Mouse (Mus musculus) large intestine, adult 2 months (tissue): ENCODE results near the gene Sh2b2. TPM values are rescaled to one million over a fixed set of nuclear protein-coding genes. Genes with fewer than 3 reads are reported as not detected.

Experiments
- DNase-seq: peaks from one replicate; pipeline ENCODE4 v3.0.0-alpha.2; 2012; ENCODE audit warnings: low read depth, low spot score
- WGBS: fragments of 180-500 bp; shearing (Covaris S2); methylation state at CpG from one replicate; pipeline ENCODE4 v1.1.7; 2018; 5-methylcytosine and 5-hydroxymethylcytosine counted together
- polyA plus RNA-seq: library from polyadenylated mRNA; depleted of rRNA; stranded (reverse); fragments of >200 nt; gene quantifications from 2 replicates; pipeline ENCODE4 v1.2.3, GENCODE M21; 2012; rRNA removed

Sh2b2 gene
- polyA plus RNA-seq, 1 experiment: 4.1 TPM

- DNase-seq: peak; percentile 69
- WGBS: under 1% methylated on average over 62 of the region's 62 CpGs
These were observed 47.6 kb downstream of the Sh2b2 start, which contains the start of gene Prkrip1 for GRCm38 (mm10) chr5:136198474-136199391. Gene Prkrip1 (minus strand): TSS chr5:136198963.

DNA sequence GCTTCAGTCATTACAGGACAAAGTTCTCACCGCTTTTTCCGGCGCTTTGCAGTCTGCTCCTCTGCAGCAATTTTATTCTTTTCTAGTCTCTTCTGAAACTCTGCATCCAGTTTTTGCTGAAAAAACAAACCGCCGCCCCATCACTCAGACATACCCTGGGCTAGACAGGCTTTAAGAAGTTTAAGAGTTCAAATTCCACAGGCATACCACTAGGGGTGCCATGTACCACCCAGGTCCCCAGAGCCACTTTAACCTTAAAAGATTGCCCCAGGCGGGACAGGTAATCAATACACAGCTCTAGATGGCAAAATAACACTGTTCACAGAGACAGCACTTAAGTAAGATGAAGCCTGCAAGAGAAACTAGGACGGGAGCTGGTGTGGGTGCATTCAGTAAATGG lies 54.5 kb downstream of the Sh2b2 start:
- 58% methylated on average over 7 of the region's 7 CpGs for WGBS
- no peak for DNase-seq

- no peak for DNase-seq
- 25% methylated on average over 4 of the region's 4 CpGs for WGBS
These were observed 59.6 kb downstream of the Sh2b2 start for GRCm38 (mm10) chr5:136186723-136187122.

GRCm38 (mm10) chr5:136183766-136184165 lies 62.6 kb downstream of the Sh2b2 start:
- DNase-seq: no peak
- 87% methylated on average over 7 of the region's 7 CpGs for WGBS

DNA sequence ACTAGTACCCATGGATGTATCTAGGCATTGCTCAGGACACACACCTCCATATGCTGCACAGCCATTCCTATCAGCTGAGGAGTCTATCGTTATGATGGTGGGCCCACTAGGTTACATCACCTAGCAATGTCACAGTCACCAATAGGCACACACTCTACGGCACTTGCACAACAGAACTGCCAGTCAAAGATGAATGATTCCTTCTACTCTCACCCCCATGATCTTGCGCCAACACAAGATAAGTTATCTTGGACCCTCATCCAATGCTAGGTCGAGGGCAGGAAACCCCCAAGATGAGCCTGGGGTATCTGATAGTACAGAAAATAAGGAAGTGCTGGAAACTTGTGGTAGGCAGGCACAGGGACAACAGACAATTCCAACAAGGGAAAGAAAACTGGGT lies 63.5 kb downstream of the Sh2b2 start:
- WGBS: 91% methylated on average over 4 of the region's 4 CpGs
- no peak for DNase-seq

GRCm38 (mm10) chr5:136182049-136182448 lies 64.3 kb downstream of the Sh2b2 start:
- 91% methylated on average over 6 of the region's 6 CpGs for WGBS
- no peak for DNase-seq

- no peak for DNase-seq
- 89% methylated on average over 6 of the region's 6 CpGs for WGBS
These were observed 65.2 kb downstream of the Sh2b2 start for GRCm38 (mm10) chr5:136181197-136181596.

DNA sequence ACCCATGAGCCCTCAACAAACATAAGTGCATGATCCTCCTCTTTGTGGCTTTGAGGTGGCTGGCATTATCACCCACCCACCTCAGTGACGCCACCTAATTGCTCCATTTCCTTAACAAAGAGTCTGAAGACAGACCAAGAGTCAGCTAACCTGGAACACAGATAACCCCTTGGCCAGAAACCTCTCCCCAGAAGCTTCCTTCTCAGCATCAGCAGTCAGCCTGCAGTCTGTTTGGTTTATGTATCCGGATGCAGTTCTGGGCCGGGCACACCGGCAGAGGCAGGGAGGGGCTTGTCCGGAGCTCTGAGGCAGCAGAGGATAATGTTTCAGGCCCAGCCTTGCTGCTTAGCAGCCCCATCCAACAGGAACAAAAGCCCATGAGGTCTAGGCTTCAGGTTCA lies 66.8 kb downstream of the Sh2b2 start:
- DNase-seq: no peak
- 71% methylated on average over 5 of the region's 5 CpGs for WGBS

DNA sequence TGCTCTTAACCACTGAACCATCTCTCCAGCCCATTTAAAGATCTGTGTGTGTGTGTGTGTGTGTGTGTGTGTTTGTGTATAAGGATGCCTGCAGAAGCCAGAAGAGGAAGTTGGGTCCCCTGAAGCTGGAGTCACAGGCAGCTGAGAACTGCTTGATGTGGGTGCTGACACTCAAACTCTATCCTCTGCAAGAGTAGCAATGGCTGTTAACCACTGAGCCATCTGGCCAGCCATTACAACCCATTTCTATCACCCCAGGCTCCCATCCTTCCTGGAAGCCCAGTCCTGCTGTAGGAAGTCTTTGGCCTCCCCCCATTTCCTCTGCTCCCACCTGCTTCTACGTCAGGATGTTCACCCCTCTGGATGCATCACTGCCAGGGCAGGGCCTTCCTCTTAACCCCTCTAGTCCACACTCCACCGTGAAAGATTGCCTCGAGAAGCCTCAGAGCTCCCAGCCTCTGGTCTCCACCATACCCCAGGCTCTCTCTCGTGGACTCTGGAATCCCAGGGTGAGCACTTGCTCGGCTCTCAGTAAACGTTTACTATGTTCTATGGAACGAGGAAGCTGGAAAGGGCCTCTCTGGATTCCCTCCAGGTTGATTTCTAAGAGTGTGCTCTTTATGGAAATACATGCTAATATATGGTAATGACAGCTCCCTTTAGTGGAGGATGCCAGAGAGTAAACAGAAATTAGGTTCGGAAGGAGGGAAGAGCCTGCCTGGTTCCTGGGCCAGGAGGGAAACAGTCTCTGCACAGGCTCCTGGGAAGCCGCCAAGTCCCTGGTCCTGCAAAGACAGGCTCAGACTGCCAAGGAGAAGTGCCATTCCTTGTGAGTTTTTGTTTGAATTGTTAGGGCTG lies 72.5 kb downstream of the Sh2b2 start:
- DNase-seq: peak; percentile 89
- WGBS: 5% methylated on average over 9 of the region's 9 CpGs

GRCm38 (mm10) chr5:136172939-136173338 lies 73.4 kb downstream of the Sh2b2 start:
- WGBS: 29% methylated on average over 9 of the region's 9 CpGs
- no peak for DNase-seq

GRCm38 (mm10) chr5:136171363-136172341 lies 74.7 kb downstream of the Sh2b2 start:
- DNase-seq: peak; percentile 48
- 11% methylated on average over 17 of the region's 17 CpGs for WGBS

- no peak for DNase-seq
- WGBS: under 1% methylated on average over 48 of the region's 49 CpGs
These were observed 75.6 kb downstream of the Sh2b2 start, which contains the start of gene Orai2 for GRCm38 (mm10) chr5:136170512-136171362. Gene Orai2 (minus strand): TSS chr5:136170713.

- WGBS: 11% methylated on average over 15 of the region's 15 CpGs
- no peak for DNase-seq
These were observed 76.5 kb downstream of the Sh2b2 start for GRCm38 (mm10) chr5:136169626-136170511.

Other genes starting within 250 kb of the Sh2b2 start
- 4.0 and 10.9 TPM in 2 replicates for gene Upk3b, start 208.1 kb downstream of the Sh2b2 start, polyA plus RNA-seq
- 1.3 and 1.6 TPM in 2 replicates for gene Upk3bl, start 192.1 kb downstream of the Sh2b2 start, polyA plus RNA-seq
- gene Rasa4, start 162.6 kb downstream of the Sh2b2 start, polyA plus RNA-seq: 30.9 and 33.5 TPM in 2 replicates
- gene Polr2j, start 129.9 kb downstream of the Sh2b2 start, polyA plus RNA-seq: 106 and 116 TPM in 2 replicates
- gene Lrwd1, start 110.5 kb downstream of the Sh2b2 start, polyA plus RNA-seq: 20.9 and 25.0 TPM in 2 replicates
- 19.7 and 21.5 TPM in 2 replicates for gene Alkbh4, start 110.4 kb downstream of the Sh2b2 start, polyA plus RNA-seq
- gene Orai2, start 75.8 kb downstream of the Sh2b2 start, polyA plus RNA-seq: 25.3 and 37.0 TPM in 2 replicates
- gene Prkrip1, start 47.6 kb downstream of the Sh2b2 start, polyA plus RNA-seq: 10.4 and 12.0 TPM in 2 replicates